ENCODE assay signal across 30 mouse cellular contexts in genomic region chr8:92014704-92015103, GRCm38 (mm10).
DNase-seq lines count a peak whose midpoint lies in the region; ATAC-seq lines count a peak whose summit lies in the region.
"Had no signal": no experiment of that assay in that cellular context is flagged by ENCODE, and none has a peak within 500 bp of the region (broad histone marks: within the 10 kb centered on the region; RNA-seq: fewer than 3 reads in every experiment).

No protein-coding gene starts in this region.

- H3K27ac ChIP-seq in kidney, embryonic 15.5 days, result no peak overlapping the region
- no peak overlapping the region for H3K27ac ChIP-seq in liver, embryonic 13.5 days
- H3K27ac ChIP-seq: embryonic facial prominence, embryonic 13.5 days; forebrain, embryonic 12.5 days; heart, adult 2 months; hindbrain, embryonic 15.5 days; intestine, embryonic 15.5 days; layer of hippocampus, adult 2 months; midbrain, embryonic 13.5 days; neural tube, embryonic 13.5 days had no signal

- no peaks in the 10 kb centered on the region for H3K9me3 ChIP-seq in kidney, embryonic 15.5 days (replicated peaks)
- no peaks in the 10 kb centered on the region for H3K9me3 ChIP-seq in liver, embryonic 13.5 days (replicated peaks)
- H3K9me3 ChIP-seq: embryonic facial prominence, embryonic 13.5 days; forebrain, embryonic 12.5 days; heart, embryonic 12.5 days; hindbrain, embryonic 15.5 days; intestine, embryonic 15.5 days; midbrain, embryonic 13.5 days; neural tube, embryonic 13.5 days had no signal

- 69% methylated on average over 4 of the region's 4 CpGs for WGBS in kidney, embryonic 15.5 days
- WGBS in liver, embryonic 13.5 days (ENCODE audit: insufficient replicate concordance), result 26% methylated on average over 4 of the region's 4 CpGs

- no peak overlapping the region for H3K9ac ChIP-seq in kidney, embryonic 15.5 days
- no peak overlapping the region for H3K9ac ChIP-seq in liver, embryonic 13.5 days
- H3K9ac ChIP-seq: embryonic facial prominence, embryonic 13.5 days; forebrain, embryonic 12.5 days; forebrain, postnatal 0 days; heart, embryonic 12.5 days; hindbrain, embryonic 15.5 days; intestine, embryonic 15.5 days; lung, embryonic 14.5 days; midbrain, embryonic 13.5 days; neural tube, embryonic 13.5 days had no signal

- peaks cover 53% of the 10 kb centered on the region for H3K27me3 ChIP-seq in kidney, embryonic 15.5 days
- H3K27me3 ChIP-seq in liver, embryonic 13.5 days, result no peaks in the 10 kb centered on the region
- H3K27me3 ChIP-seq: intestine, embryonic 15.5 days had no signal

- DNase-seq in kidney, postnatal 10 days, result no peak
- DNase-seq in liver, embryonic 13.5 days, result no peak
- DNase-seq in thymus, postnatal 10 days (ENCODE audit: low spot score in 2 of 2), result no peak
- no peak for DNase-seq in adrenal gland, adult 8-10 months
- DNase-seq: adrenal gland, postnatal 14 days; cerebellum, adult 11 months; cerebellum, adult 9-10 months; cerebellum, postnatal 36 days; forebrain, postnatal 0 days; heart, adult 2 months; kidney, adult 2 months; kidney, postnatal 25 days; left cerebral cortex, postnatal 4 days; lung, embryonic 14.5 days; lung, postnatal 14 days; right cerebral cortex, postnatal 4 days; thymus, postnatal 36 days had no signal

- H3K4me2 ChIP-seq in kidney, embryonic 15.5 days, result no peak overlapping the region
- H3K4me2 ChIP-seq in liver, embryonic 13.5 days, result peak overlapping the region; percentile 8; the same call in 1 of the 2 replicates
- H3K4me2 ChIP-seq: embryonic facial prominence, embryonic 13.5 days; forebrain, embryonic 12.5 days; heart, embryonic 12.5 days; hindbrain, embryonic 15.5 days; intestine, embryonic 15.5 days; lung, embryonic 14.5 days; midbrain, embryonic 13.5 days; neural tube, embryonic 13.5 days had no signal

- no peak overlapping the region for H3K4me3 ChIP-seq in kidney, embryonic 15.5 days (replicated peaks)
- H3K4me3 ChIP-seq in liver, embryonic 13.5 days (replicated peaks), result no peak overlapping the region
- H3K4me3 ChIP-seq: embryonic facial prominence, embryonic 13.5 days; erythroblast, embryonic 14.5 days; forebrain, embryonic 12.5 days; heart, adult 2 months; heart, embryonic 12.5 days; hindbrain, embryonic 15.5 days; intestine, embryonic 15.5 days; layer of hippocampus, adult 2 months; midbrain, embryonic 13.5 days; neural tube, embryonic 13.5 days had no signal

- H3K4me1 ChIP-seq in kidney, embryonic 15.5 days, result peaks cover 11% of the 10 kb centered on the region; the same call in 1 of the 2 replicates
- H3K4me1 ChIP-seq in liver, embryonic 13.5 days (replicated peaks), result peaks cover 17% of the 10 kb centered on the region
- H3K4me1 ChIP-seq: forebrain, embryonic 12.5 days; heart, embryonic 12.5 days; hindbrain, embryonic 15.5 days; intestine, embryonic 15.5 days; neural tube, embryonic 13.5 days had no signal

- H3K36me3 ChIP-seq in kidney, embryonic 15.5 days, result no peaks in the 10 kb centered on the region
- no peaks in the 10 kb centered on the region for H3K36me3 ChIP-seq in liver, embryonic 13.5 days
- H3K36me3 ChIP-seq: embryonic facial prominence, embryonic 13.5 days; forebrain, embryonic 12.5 days; G1E; heart, embryonic 12.5 days; hindbrain, embryonic 15.5 days; intestine, embryonic 15.5 days; midbrain, embryonic 13.5 days; neural tube, embryonic 13.5 days had no signal

- 0 out of 2 replicates have a peak, but pooled peaks have one; percentile 22 for ATAC-seq in kidney, embryonic 15.5 days (replicated peaks; ENCODE audit: low FRiP score)
- ATAC-seq in erythroblast, adult 5-6 weeks (replicated peaks; ENCODE audit: low FRiP score, poor library complexity, severe bottlenecking), result 0 out of 2 replicates have a peak, but pooled peaks have one; percentile 62
- ATAC-seq in liver, embryonic 13.5 days (ENCODE audit: low read depth), result peak; percentile 96
- ATAC-seq in megakaryocyte progenitor cell, adult 5-6 weeks (replicated peaks; ENCODE audit: poor library complexity), result peak; percentile 81
- ATAC-seq: forebrain, postnatal 0 days; intestine, embryonic 15.5 days; midbrain, embryonic 13.5 days had no signal

Comparison
In these comparisons a context has a peak if more than half of its experiments do, and no peak if none do; other contexts are left out.
1. ATAC-seq: peak in every context shown above with its lines; median percentile 96 in liver, embryonic 13.5 days; 81 in megakaryocyte progenitor cell, adult 5-6 weeks; 62 in erythroblast, adult 5-6 weeks; 22 in kidney, embryonic 15.5 days.